Mouse (Mus musculus) limb, embryonic 11.5 days (tissue): ENCODE measurements around the gene Mtrf1l. TPM values are rescaled to one million over a fixed set of nuclear protein-coding genes. Genes with fewer than 3 reads are reported as not detected.

Experiments
- ATAC-seq: fragments of 200-750 bp; cut with Nextera tagmentation; 2 replicates; pipeline ENCODE4 v1.8.0; 2017; ENCODE audit warnings: low read depth; ENCODE audit not compliant: insufficient number of reproducible peaks, low FRiP score, low TSS enrichment
- DNase-seq: peaks from one replicate; pipeline ENCODE4 v3.0.0-alpha.2; 2015; ENCODE audit warnings: low spot score
- H3K27ac ChIP-seq: fragments of 300-500 bp; sonication (generic); replicated peaks from 2 replicates; pipeline ENCODE4 v1.5.1; 2014; ENCODE audit warnings: low read depth, mild to moderate bottlenecking, low read length
- H3K27me3 ChIP-seq: fragments of 300-500 bp; sonication (generic); 2 replicates; pipeline ENCODE4 v1.6.1; 2014; ENCODE audit warnings: mild to moderate bottlenecking, low read length, mixed read lengths; ENCODE audit not compliant: control insufficient read depth, insufficient read depth
- H3K36me3 ChIP-seq: fragments of 300-500 bp; sonication (generic); 2 replicates; pipeline ENCODE4 v1.6.1; 2014; ENCODE audit warnings: mild to moderate bottlenecking, low read length, moderate library complexity, mixed read lengths; ENCODE audit not compliant: control insufficient read depth, insufficient read depth
- H3K4me1 ChIP-seq: fragments of 300-500 bp; sonication (generic); 2 replicates; pipeline ENCODE4 v1.6.1; 2014; ENCODE audit warnings: low read length, mixed read lengths; ENCODE audit not compliant: control insufficient read depth, insufficient read depth
- H3K4me2 ChIP-seq: fragments of 300-500 bp; sonication (generic); 2 replicates; pipeline ENCODE4 v1.6.1; 2014; ENCODE audit warnings: low read depth, mild to moderate bottlenecking, moderate library complexity; ENCODE audit not compliant: severe bottlenecking
- H3K4me3 ChIP-seq: fragments of 300-500 bp; sonication (generic); 2 replicates; pipeline ENCODE4 v1.5.1; 2014; ENCODE audit warnings: low read depth, low read length
- H3K9ac ChIP-seq: fragments of 300-500 bp; sonication (generic); 2 replicates; pipeline ENCODE4 v1.6.1; 2014; ENCODE audit warnings: mild to moderate bottlenecking, low read length
- H3K9me3 ChIP-seq: fragments of 300-500 bp; sonication (generic); 2 replicates; pipeline ENCODE4 v1.6.1; 2016; ENCODE audit warnings: low read length; ENCODE audit not compliant: control insufficient read depth
- WGBS: fragments of 180-500 bp; shearing (Covaris S2); extraction: QIAGEN DNeasy Blood & Tissue Kit; methylation state at CpG from one replicate; pipeline ENCODE4 v1.1.7; 2014; 5-methylcytosine and 5-hydroxymethylcytosine counted together
- polyA plus RNA-seq: library from polyadenylated mRNA; unstranded; fragments of >200 nt; fragmentation: Nextera tagmentation; extraction: Ambion mirVana; gene quantifications from 2 replicates; pipeline ENCODE4 v1.2.1, GENCODE M21; 2014

Mtrf1l gene
- polyA plus RNA-seq, 1 experiment from 2014 or later: 16.4 TPM

- Histone ChIP-seq H3K4me1 (0 out of 2 replicates have a peak, but pooled peaks cover 7% of the 10 kb centered on the region), H3K9me3 (no peaks in the 10 kb centered on the region), H3K36me3 (peaks cover 31% of the 10 kb centered on the region; the same call in 1 of the 2 replicates), H3K9ac (peak overlapping the region; percentile 43), H3K27me3 (no peaks in the 10 kb centered on the region), H3K4me2 (peak overlapping the region; percentile 56), H3K4me3 (peak overlapping the region; percentile 75), H3K27ac (no peak overlapping the region)
- ATAC-seq (no peak), DNase-seq (no peak)
- WGBS: 50% methylated on average over 6 of the region's 6 CpGs
Measured at GRCm38 (mm10) chr10:5802866-5803265, 20.8 kb downstream of the Mtrf1l start.

GRCm38 (mm10) chr10:5800490-5800889 lies 23.2 kb downstream of the Mtrf1l start:
- H3K36me3 ChIP-seq: peaks cover 31% of the 10 kb centered on the region; the same call in 1 of the 2 replicates
- no peaks in the 10 kb centered on the region for H3K9me3 ChIP-seq

GRCm38 (mm10) chr10:5798069-5798468 lies 25.6 kb downstream of the Mtrf1l start:
- Histone ChIP-seq H3K4me2 (no peak overlapping the region), H3K9me3 (no peaks in the 10 kb centered on the region), H3K27ac (no peak overlapping the region), H3K27me3 (no peaks in the 10 kb centered on the region), H3K4me3 (no peak overlapping the region), H3K9ac (no peak overlapping the region), H3K36me3 (peaks cover 31% of the 10 kb centered on the region; the same call in 1 of the 2 replicates), H3K4me1 (0 out of 2 replicates have a peak, but pooled peaks cover 5% of the 10 kb centered on the region)
- DNase-seq: no peak
- WGBS: 85% methylated on average over 4 of the region's 4 CpGs
- no peak; the same call in 1 of the 2 replicates for ATAC-seq

More at GRCm38 (mm10) chr10:5800490-5800889, 23.2 kb downstream of the Mtrf1l start:
- ATAC-seq (no peak), DNase-seq (no peak)
- H3K4me1 ChIP-seq: 0 out of 2 replicates have a peak, but pooled peaks cover 7% of the 10 kb centered on the region
- no peak overlapping the region for H3K27ac ChIP-seq
- no peak overlapping the region for H3K4me3 ChIP-seq
- no peak overlapping the region for H3K4me2 ChIP-seq
- no peak overlapping the region for H3K9ac ChIP-seq
- 100% methylated on average over 1 of the region's 1 CpGs for WGBS
- no peaks in the 10 kb centered on the region for H3K27me3 ChIP-seq

GRCm38 (mm10) chr10:5790657-5791056 lies 33.1 kb downstream of the Mtrf1l start:
- no peaks in the 10 kb centered on the region for H3K36me3 ChIP-seq
- H3K9ac ChIP-seq: no peak overlapping the region
- DNase-seq (peak; percentile 67), ATAC-seq (no peak)
- H3K4me2 ChIP-seq: no peak overlapping the region
- no peaks in the 10 kb centered on the region for H3K27me3 ChIP-seq
- H3K4me3 ChIP-seq: no peak overlapping the region
- H3K27ac ChIP-seq: no peak overlapping the region
- no peaks in the 10 kb centered on the region for H3K4me1 ChIP-seq
- 22% methylated on average over 12 of the region's 12 CpGs for WGBS
- H3K9me3 ChIP-seq: no peaks in the 10 kb centered on the region

GRCm38 (mm10) chr10:5786923-5787322 lies 36.8 kb downstream of the Mtrf1l start:
- 28% methylated on average over 4 of the region's 4 CpGs for WGBS
- no peak for ATAC-seq
- Histone ChIP-seq H3K9me3 (no peaks in the 10 kb centered on the region), H3K27me3 (no peaks in the 10 kb centered on the region), H3K27ac (no peak overlapping the region), H3K4me1 (no peaks in the 10 kb centered on the region), H3K4me2 (no peak overlapping the region), H3K4me3 (no peak overlapping the region), H3K9ac (no peak overlapping the region), H3K36me3 (no peaks in the 10 kb centered on the region)
- DNase-seq: no peak

Other genes starting within 250 kb of the Mtrf1l start
- 3.1 and 4.1 TPM in 2 replicates for gene Myct1, start 230.1 kb downstream of the Mtrf1l start, polyA plus RNA-seq
- gene Vip, start 184.7 kb downstream of the Mtrf1l start, polyA plus RNA-seq: not detected in 2 replicates
- gene Fbxo5, start 18.3 kb downstream of the Mtrf1l start, polyA plus RNA-seq: 100 and 107 TPM in 2 replicates
- gene Rgs17, start 98.5 kb upstream of the Mtrf1l start, polyA plus RNA-seq: 0.33 and 0.55 TPM in 2 replicates